Mouse (Mus musculus) embryonic fibroblast, embryonic 13.5 days (primary cell): ENCODE data around the gene Fbxo21.

Experiments used
- CTCF ChIP-seq: IDR thresholded peaks from 2 replicates; pipeline ENCODE4 v1.5.1; 2011; ENCODE audit warnings: mild to moderate bottlenecking, control low read depth, low read length, moderate library complexity, borderline replicate concordance; ENCODE audit not compliant: insufficient read depth
- POLR2A ChIP-seq: IDR thresholded peaks from 2 replicates; pipeline ENCODE4 v1.6.1; 2011; ENCODE audit warnings: low read depth, mild to moderate bottlenecking, control low read depth, low read length, moderate library complexity

DNA sequence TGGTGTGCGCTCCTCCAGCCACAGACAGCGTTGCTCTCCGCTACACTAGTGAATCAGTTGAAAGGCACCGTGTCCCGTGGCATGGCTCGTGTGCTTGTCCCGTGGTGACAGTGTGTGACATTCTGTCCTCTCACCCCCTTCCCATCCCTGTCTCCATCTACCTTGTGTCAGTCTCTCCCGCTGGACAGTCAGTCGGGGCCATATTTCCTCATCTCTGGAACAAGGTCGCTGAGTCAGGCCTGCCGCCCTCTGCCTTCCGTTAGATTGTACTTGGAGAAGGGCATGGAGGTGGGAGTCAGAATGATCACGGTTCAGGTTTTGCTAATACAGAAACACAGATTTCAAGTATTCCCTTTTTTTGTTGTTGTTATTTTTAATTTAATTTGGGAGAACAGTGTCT is 31.8 kb downstream of the Fbxo21 start:
- TF ChIP-seq CTCF (no peak), POLR2A (no peak)
